Mouse (Mus musculus) brain, embryonic 14.5 days (tissue): ENCODE measurements around the gene Gngt2. TPM values are rescaled to one million over a fixed set of nuclear protein-coding genes. Genes with fewer than 3 reads are reported as not detected.

Source experiments
- DNase-seq: peaks from one replicate; pipeline ENCODE4 v3.0.0-alpha.2; 2011; ENCODE audit warnings: low read depth
- CTCF ChIP-seq: fragments of 200-500 bp; IDR thresholded peaks from 2 replicates; pipeline ENCODE4 v1.5.1; 2012; ENCODE audit warnings: inconsistent platforms, mild to moderate bottlenecking, moderate library complexity, borderline replicate concordance; ENCODE audit not compliant: insufficient read depth, insufficient read length; ENCODE audit errors: extremely low read depth
- POLR2A ChIP-seq: fragments of 200-500 bp; IDR thresholded peaks from 2 replicates; pipeline ENCODE4 v1.6.1; 2012; ENCODE audit warnings: mild to moderate bottlenecking, inconsistent platforms, borderline replicate concordance; ENCODE audit not compliant: poor library complexity, insufficient read depth, insufficient read length, severe bottlenecking; ENCODE audit errors: extremely low read depth
- polyA plus RNA-seq: library from polyadenylated mRNA; depleted of rRNA; stranded (reverse); fragments of >200 nt; gene quantifications from 2 replicates; pipeline ENCODE4 v1.2.3, GENCODE M21; 2012

Gngt2 gene
- polyA plus RNA-seq, 1 experiment, result 1.5 TPM

DNA sequence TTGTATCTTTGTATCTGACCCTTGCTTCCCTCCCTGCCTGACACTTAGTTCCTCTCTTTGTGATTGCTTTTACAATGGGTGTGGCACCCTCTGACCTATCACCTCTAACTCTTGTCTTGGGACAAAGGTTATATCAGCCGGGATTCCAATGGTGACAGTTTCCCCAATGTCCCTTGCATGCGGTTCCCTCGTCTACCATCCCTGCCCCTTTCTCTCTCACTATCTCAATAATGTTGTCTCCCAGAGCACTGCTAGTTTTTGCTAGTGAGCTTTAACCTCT, 9.9 kb upstream of the Gngt2 start:
- TF ChIP-seq CTCF (no peak), POLR2A (no peak)

DNA sequence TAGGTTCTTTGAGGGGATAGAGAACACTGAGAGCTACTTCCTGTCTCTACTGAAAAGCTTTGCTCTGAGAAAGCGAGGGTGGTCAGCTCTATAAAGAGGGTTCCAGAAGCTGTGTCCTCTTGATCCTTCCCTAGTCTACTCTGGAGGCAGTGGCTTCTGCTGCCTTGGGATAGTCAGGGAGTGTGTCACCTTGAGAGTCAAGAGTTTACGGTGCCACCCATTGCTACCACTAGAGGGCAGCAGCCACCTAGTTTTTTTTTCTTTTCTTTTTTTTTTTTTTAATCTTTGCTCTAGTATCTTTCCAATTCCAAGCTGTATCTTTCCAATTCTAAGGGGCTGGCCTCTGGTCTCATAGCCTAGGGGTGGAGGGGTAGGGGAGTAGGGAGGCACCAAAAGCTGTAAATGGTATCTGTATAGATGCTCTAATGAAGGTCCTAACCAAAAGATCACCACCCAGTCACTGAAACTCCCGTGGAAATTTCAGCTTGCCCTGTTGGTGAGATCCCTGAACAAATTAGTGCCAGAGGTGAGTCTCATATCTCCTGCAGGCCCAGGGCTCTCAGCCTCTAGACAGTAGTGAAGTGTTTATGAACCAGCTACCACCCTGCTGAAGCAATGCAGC, 9.4 kb upstream of the Gngt2 start:
- peak; percentile 69 for DNase-seq
- no peak for TF ChIP-seq POLR2A
- peak; percentile 68 for TF ChIP-seq CTCF

More for the DNA sequence above, 9.9 kb upstream of the Gngt2 start:
- no peak for DNase-seq

DNA sequence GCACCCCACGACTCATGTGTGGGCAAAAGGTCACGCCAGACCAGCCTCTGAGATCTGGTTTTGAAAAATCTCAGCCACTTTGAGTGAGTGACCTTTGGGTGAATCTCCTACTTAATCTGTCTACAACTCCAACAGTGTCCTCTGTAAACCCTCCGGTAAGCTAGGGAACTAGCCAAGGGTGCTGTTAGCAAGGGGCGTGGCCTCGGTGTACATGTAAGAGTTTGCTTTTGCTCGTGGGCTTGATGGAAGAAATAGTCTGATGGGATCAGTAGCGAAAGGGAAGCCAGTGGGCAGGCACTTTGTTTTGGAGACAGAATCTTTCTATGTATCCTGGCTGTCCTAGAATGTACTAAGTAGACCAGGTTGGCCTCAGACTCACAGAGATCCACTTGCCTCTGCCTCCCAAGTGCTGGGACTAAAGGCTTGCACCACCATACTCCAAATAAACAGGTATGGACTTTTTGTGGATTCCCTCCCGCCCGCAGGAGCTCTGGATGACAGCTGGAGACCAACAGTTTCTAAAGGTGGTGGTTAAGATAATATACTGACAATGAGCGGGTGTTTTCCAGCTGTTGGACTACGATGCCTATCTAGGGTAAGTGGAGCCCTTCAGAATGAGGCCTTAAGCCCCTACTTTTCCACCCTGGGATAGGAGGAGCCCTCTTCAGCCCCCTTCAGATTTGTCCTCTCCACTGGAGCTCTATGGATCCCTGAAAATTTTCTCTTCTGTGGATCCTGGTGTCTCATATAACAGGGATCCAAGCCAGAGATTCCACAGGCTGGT, 8.6 kb upstream of the Gngt2 start:
- no peak for TF ChIP-seq CTCF
- no peak for TF ChIP-seq POLR2A
- DNase-seq, result no peak

DNA sequence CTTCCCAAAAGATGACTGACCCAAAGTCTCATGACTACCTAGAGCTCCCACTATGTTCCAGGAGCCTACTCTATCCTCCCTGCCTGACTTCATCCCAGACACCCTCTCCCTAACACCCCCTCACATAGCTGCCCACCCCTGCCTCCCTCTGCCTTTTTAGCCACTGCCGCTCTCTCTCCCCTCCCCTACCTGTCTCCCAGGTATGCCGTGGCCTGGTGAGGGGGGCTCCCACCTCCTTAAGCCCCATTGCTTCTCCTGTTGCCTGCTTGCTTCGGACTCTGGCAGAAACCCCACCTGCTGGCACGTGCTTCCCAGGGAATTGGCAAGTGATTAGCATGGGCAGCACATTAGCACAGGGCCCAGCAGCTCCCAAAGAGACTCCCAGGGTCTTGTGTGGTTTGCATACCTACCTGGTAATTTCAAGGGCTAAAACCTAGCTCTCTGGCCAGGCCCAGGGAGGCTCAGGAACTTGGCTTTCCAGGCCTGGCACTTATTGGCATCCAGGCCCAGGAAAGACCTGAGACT, 7.4 kb upstream of the Gngt2 start:
- no peak for TF ChIP-seq CTCF
- no peak for TF ChIP-seq POLR2A
- no peak for DNase-seq

GRCm38 (mm10) chr11:95830411-95831275, 6.4 kb upstream of the Gngt2 start:
- DNase-seq, result peak; percentile 7
- TF ChIP-seq CTCF, result no peak
- TF ChIP-seq POLR2A, result no peak

DNA sequence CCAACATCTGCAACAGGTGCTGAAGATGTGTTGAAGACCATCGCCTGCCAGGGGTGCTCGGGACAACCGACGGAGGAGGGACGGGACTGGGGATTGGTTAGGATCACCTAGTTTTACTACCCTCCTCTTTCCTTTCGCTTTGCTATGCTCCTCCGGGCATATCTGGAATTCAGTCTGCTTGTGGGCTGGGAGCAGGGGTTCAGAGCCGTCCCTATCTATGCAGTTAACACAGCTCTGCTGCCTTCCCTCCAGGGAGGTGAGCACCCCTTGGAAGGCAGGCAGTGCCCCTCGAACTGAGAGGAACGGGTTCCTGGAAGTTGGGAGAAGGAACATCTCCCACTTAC, 5.8 kb upstream of the Gngt2 start:
- TF ChIP-seq POLR2A (no peak), CTCF (no peak)
- DNase-seq, result no peak

DNA sequence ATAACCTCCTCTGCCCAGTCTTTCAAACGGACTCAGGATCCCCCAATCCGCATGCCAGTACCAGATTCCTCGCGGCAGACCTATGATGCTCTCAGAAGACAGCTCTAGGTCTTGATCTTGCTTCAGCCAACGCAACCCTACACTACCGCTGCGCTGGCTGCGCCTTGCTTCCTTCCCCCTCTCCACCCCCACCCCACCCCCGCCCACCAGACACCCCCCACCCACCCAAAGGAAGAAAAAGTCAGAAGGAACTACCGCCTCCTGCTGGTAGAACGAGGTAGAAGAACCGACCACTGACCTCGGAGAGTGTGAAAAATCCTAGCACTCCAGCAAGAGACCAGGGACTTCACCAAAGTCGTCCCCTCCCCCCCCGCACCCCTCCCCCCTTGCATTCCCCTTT, 5.4 kb upstream of the Gngt2 start:
- TF ChIP-seq CTCF (peak; percentile 17; the same call in 1 of the 2 replicates), POLR2A (no peak)
- no peak for DNase-seq

GRCm38 (mm10) chr11:95832129-95833005, 4.6 kb upstream of the Gngt2 start:
- no peak for DNase-seq
- TF ChIP-seq CTCF, result no peak
- no peak for TF ChIP-seq POLR2A

GRCm38 (mm10) chr11:95833006-95833570, 3.9 kb upstream of the Gngt2 start:
- TF ChIP-seq POLR2A (no peak), CTCF (no peak)
- no peak for DNase-seq

DNA sequence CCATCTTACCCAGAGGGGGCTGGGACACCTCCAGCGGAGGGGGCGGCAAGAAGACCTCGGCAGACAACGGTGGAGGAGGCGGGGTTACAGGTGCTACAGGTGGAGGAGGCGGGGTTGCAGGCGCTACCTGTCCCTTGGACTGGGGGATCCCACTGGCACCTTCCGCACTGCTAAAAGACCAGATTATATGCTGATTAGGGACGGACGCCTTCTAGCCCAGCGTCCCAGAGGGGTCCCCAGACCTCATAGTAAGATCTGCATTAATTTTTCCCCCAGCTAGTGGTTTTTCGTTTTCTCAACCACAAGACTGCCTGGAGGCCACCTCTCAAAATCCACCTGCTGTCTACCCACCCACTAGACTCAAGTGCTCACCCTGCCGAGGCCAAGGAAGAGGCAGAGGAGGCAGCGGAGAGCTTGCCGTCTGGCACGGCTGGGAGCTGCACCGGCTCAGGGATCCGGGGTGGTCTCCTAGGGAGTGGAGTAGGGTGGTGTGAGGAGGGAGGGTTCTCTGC, 3.3 kb upstream of the Gngt2 start:
- TF ChIP-seq CTCF, result no peak
- no peak for TF ChIP-seq POLR2A
- DNase-seq, result no peak

GRCm38 (mm10) chr11:95834143-95834667, 2.8 kb upstream of the Gngt2 start:
- TF ChIP-seq CTCF, result no peak
- TF ChIP-seq POLR2A, result no peak
- peak; percentile 36 for DNase-seq
